Mouse (Mus musculus): ENCODE results near the gene Aknad1. TPM values are rescaled to one million over a fixed set of nuclear protein-coding genes. Genes with fewer than 3 reads are reported as not detected.

Gene Aknad1
- polyA plus RNA-seq, 1 experiment, result 1.3 TPM

DNA sequence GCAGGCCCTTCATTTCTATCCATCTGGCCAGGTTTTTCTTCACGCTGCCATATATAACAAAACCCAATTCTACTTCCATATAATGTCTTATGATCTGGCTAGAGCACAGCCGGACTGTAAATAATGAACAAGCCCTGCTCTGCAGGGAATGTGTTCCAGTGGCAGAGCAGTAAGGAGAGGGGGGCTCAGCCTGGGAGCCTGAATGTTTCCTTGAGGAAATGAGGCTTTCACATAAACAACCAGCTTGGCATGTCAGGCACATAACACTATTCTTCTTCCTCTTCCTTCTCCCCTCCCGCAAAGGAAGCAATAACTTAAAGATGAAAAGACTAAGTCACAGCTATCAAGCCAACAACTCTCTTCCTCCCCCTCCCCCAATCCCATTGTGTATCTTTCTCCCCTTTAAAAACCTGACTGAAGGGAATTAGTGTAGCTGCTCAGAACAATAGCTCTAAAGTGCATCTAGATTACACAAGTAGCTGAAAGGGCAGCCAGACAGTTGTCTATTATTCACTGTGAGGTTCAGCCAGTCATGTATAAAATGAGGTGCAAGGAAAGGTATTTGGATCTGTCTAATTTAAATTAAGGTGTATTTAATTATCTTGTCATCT, 26.3 kb upstream of the Aknad1 start:
- H3K27ac ChIP-seq (ENCODE audit: control insufficient read depth, insufficient read depth, low read depth, low read length, poor library complexity), result no peak overlapping the region
- H3K4me1 ChIP-seq (ENCODE audit: control insufficient read depth, insufficient read depth, low read length), result peaks cover 2% of the 10 kb centered on the region; the same call in 1 of the 2 replicates
- WGBS, result 31% methylated on average over 3 of the region's 3 CpGs
- TF ChIP-seq CTCF (IDR thresholded peaks at IDR 0.05; ENCODE audit: control insufficient read depth, insufficient read depth, low read length), result no peak
- no peak for TF ChIP-seq POLR2A (IDR thresholded peaks at IDR 0.05; ENCODE audit: borderline replicate concordance, control insufficient read depth, low read depth, low read length)
- H3K4me3 ChIP-seq (replicated peaks; ENCODE audit: control insufficient read depth, low read depth, low read length), result no peak overlapping the region

- TF ChIP-seq POLR2A (IDR thresholded peaks at IDR 0.05; ENCODE audit: borderline replicate concordance, control insufficient read depth, low read depth, low read length) (no peak), CTCF (IDR thresholded peaks at IDR 0.05; ENCODE audit: control insufficient read depth, insufficient read depth, low read length) (no peak)
- peaks cover 2% of the 10 kb centered on the region; the same call in 1 of the 2 replicates for H3K4me1 ChIP-seq (ENCODE audit: control insufficient read depth, insufficient read depth, low read length)
- H3K4me3 ChIP-seq (replicated peaks; ENCODE audit: control insufficient read depth, low read depth, low read length), result no peak overlapping the region
- no peak overlapping the region for H3K27ac ChIP-seq (ENCODE audit: control insufficient read depth, insufficient read depth, low read depth, low read length, poor library complexity)
- 82% methylated on average over 4 of the region's 4 CpGs for WGBS
These were observed 24.6 kb upstream of the Aknad1 start for GRCm38 (mm10) chr3:108714837-108715236.

DNA sequence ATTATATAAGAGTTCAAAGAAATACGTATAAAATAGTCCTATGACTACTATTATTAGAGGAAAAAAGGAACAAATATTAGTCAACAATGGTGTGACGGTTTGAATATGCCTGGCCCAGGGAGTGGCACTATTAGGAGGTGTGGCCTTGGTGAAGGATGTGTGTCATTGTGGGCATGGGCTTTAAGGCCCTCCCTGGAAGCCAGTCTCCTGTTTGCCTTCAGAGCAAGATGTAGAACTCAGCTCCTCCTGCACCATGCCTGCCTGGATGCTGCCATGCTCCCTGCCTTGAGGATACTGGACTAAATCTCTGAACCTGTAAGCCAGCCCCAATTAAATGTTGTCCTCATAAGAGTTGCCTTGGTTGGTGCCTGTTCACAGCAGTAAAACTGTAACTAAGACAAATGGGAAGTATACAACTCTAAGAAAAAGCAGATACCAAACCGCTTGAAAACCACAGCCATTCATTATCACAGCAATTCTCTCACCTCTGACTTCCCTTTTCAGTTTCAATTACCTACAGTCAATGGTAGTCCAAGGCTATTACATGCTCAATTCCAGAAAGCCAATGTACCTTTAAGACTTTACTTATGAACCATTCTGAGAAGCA, 21.5 kb upstream of the Aknad1 start:
- 21% methylated on average over 3 of the region's 3 CpGs for WGBS
- peak overlapping the region; percentile 48; the same call in 1 of the 2 replicates for H3K27ac ChIP-seq (ENCODE audit: control insufficient read depth, insufficient read depth, low read depth, low read length, poor library complexity)

DNA sequence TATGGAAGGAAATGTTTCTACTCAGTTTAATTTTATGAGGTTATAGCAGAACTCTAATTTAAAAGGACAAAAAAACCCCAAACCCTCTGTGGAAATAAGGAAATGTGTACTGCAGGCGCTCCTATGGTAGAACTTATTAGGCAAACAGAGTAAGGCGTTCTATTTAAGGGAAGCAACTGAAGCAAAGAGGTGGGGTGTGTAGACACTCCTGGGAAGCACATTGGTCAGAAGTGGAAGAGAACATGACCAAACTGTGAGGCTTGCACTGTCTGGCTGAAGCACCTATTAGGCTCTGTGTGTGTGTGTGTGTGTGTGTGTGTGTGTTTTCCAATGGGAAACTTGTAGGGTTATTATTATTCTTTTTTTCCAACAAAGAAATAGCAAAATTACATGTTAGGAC, 20.1 kb upstream of the Aknad1 start:
- peaks cover 2% of the 10 kb centered on the region; the same call in 1 of the 2 replicates for H3K4me1 ChIP-seq (ENCODE audit: control insufficient read depth, insufficient read depth, low read length)
- no peak overlapping the region for H3K27ac ChIP-seq (ENCODE audit: control insufficient read depth, insufficient read depth, low read depth, low read length, poor library complexity)
- H3K4me3 ChIP-seq (replicated peaks; ENCODE audit: control insufficient read depth, low read depth, low read length), result no peak overlapping the region
- 39% methylated on average over 2 of the region's 2 CpGs for WGBS
- no peak for TF ChIP-seq POLR2A (IDR thresholded peaks at IDR 0.05; ENCODE audit: borderline replicate concordance, control insufficient read depth, low read depth, low read length)
- TF ChIP-seq CTCF (IDR thresholded peaks at IDR 0.05; ENCODE audit: control insufficient read depth, insufficient read depth, low read length), result no peak

More for the DNA sequence above, 21.5 kb upstream of the Aknad1 start:
- no peak overlapping the region for H3K4me3 ChIP-seq (replicated peaks; ENCODE audit: control insufficient read depth, low read depth, low read length)
- peaks cover 2% of the 10 kb centered on the region; the same call in 1 of the 2 replicates for H3K4me1 ChIP-seq (ENCODE audit: control insufficient read depth, insufficient read depth, low read length)
- no peak for TF ChIP-seq CTCF (IDR thresholded peaks at IDR 0.05; ENCODE audit: control insufficient read depth, insufficient read depth, low read length)
- TF ChIP-seq POLR2A (IDR thresholded peaks at IDR 0.05; ENCODE audit: borderline replicate concordance, control insufficient read depth, low read depth, low read length), result no peak

GRCm38 (mm10) chr3:108719761-108720160, 19.7 kb upstream of the Aknad1 start:
- peaks cover 2% of the 10 kb centered on the region; the same call in 1 of the 2 replicates for H3K4me1 ChIP-seq (ENCODE audit: control insufficient read depth, insufficient read depth, low read length)
- 57% methylated on average over 3 of the region's 3 CpGs for WGBS
- H3K27ac ChIP-seq (ENCODE audit: control insufficient read depth, insufficient read depth, low read depth, low read length, poor library complexity), result no peak overlapping the region
- H3K4me3 ChIP-seq (replicated peaks; ENCODE audit: control insufficient read depth, low read depth, low read length), result no peak overlapping the region
- no peak for TF ChIP-seq POLR2A (IDR thresholded peaks at IDR 0.05; ENCODE audit: borderline replicate concordance, control insufficient read depth, low read depth, low read length)
- TF ChIP-seq CTCF (IDR thresholded peaks at IDR 0.05; ENCODE audit: control insufficient read depth, insufficient read depth, low read length), result no peak

- peaks cover 2% of the 10 kb centered on the region; the same call in 1 of the 2 replicates for H3K4me1 ChIP-seq (ENCODE audit: control insufficient read depth, insufficient read depth, low read length)
- peak overlapping the region; percentile 27; the same call in 1 of the 2 replicates for H3K27ac ChIP-seq (ENCODE audit: control insufficient read depth, insufficient read depth, low read depth, low read length, poor library complexity)
- TF ChIP-seq CTCF (IDR thresholded peaks at IDR 0.05; ENCODE audit: control insufficient read depth, insufficient read depth, low read length) (no peak), POLR2A (IDR thresholded peaks at IDR 0.05; ENCODE audit: borderline replicate concordance, control insufficient read depth, low read depth, low read length) (no peak)
- H3K4me3 ChIP-seq (replicated peaks; ENCODE audit: control insufficient read depth, low read depth, low read length), result peak overlapping the region; percentile 79
- WGBS, result 5% methylated on average over 44 of the region's 44 CpGs
These were observed 18.1 kb upstream of the Aknad1 start for GRCm38 (mm10) chr3:108721076-108721991.

DNA sequence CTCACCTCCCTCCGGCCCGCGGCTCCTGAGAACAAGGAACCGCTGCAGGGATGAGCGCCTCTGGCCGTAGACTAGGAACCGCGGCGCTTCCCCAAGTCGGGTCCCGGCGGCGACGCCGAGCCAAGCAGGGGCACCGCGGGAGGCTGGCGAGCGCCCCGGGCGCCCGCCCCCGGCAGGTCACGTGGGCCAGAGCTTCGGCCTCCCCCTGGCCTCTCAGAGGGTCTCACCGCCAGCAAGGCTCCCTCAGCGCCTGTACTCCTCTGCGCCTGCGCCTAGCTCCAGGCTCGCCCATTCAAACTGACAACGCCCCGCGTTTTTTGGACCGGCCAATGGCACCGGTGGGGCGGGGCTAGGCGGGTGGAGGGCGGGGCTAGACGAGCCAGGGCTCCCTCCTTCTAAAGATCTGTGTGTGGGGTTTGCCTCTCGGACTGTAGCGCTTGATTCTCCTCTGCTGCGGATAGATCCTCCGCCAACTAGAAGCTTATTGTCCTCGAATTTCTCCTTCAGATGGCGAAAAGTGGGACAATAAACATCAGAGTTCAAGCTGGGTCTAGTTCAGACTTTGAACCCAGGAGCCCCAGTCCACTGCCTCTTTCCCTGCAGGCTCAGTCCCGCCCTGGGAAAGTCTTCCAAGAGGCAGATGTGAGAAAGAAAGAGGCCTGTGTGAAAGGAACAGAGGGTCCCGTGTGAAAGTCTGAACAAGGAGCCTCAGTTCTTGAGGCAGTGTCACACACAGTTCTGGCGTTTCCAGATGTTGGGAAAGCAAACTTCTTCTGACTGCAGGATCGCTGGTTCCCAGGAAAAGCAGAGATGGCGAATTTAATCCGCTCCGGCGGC, 17.2 kb upstream of the Aknad1 start, which contains the start of gene Gpsm2:
Gene Gpsm2 (minus strand): TSS at position 274 of the 837 bp plus-strand sequence.
- 7% methylated on average over 53 of the region's 53 CpGs for WGBS
- H3K27ac ChIP-seq (ENCODE audit: control insufficient read depth, insufficient read depth, low read depth, low read length, poor library complexity), result peak within 1 kb of the TSS; percentile 75

More for the DNA sequence above, 17.2 kb upstream of the Aknad1 start, which contains the start of gene Gpsm2:
- H3K4me1 ChIP-seq (ENCODE audit: control insufficient read depth, insufficient read depth, low read length), result peaks cover 4% of the 10 kb centered on the region
- H3K4me3 ChIP-seq (replicated peaks; ENCODE audit: control insufficient read depth, low read depth, low read length), result peak within 1 kb of the TSS; percentile 79
- TF ChIP-seq POLR2A (IDR thresholded peaks at IDR 0.05; ENCODE audit: borderline replicate concordance, control insufficient read depth, low read depth, low read length) (peak; percentile 80), CTCF (IDR thresholded peaks at IDR 0.05; ENCODE audit: control insufficient read depth, insufficient read depth, low read length) (no peak)
